Mouse (Mus musculus) layer of hippocampus, postnatal 36 days (tissue): ENCODE data around the gene Vmn1r228. TPM values are rescaled to one million over a fixed set of nuclear protein-coding genes. Genes with fewer than 3 reads are reported as not detected.

Experiments used
- DNase-seq, 2 experiments: peaks; one replicate each; pipeline ENCODE4 v3.0.0; 2022
- total RNA-seq, 2 experiments: library from RNA; stranded (reverse); gene quantifications; 2 replicates each; pipeline ENCODE4 v1.2.3; 2021

Vmn1r228 gene
- not detected for total RNA-seq

DNA sequence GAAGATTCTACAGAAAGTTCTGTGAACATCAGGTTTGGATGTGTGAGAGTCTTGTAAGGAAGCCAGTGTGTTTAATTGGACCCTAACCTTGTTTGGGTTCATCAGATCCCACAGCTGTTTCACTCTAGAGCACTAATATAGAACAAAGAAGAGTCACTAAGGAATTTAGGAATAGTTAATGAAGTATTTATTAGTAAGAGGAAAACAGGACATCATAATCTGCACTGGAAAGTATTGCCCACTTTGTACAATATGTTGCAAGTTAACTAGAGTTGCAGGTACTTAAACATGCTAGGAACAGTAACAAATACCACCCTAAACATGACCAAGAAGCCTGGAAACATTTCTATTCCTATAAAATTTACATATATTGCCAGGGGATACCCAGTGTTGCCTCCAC lies at the start of gene Vmn1r228:
Gene Vmn1r228, minus strand, starts transcription at position 101 of the 400 bp plus-strand sequence.
- DNase-seq = no peak

GRCm38 (mm10) chr17:20811255-20811654 lies 25.3 kb upstream of the Vmn1r228 start, which contains the start of gene Vmn1r229:
Gene Vmn1r229, plus strand, starts transcription at chr17:20811555.
- DNase-seq = no peak

GRCm38 (mm10) chr17:20729543-20729942 lies 56.4 kb downstream of the Vmn1r228 start, which contains the start of gene Vmn1r227:
Gene Vmn1r227, plus strand, starts transcription at chr17:20729843.
- DNase-seq = no peak

Other genes starting within 250 kb of the Vmn1r228 start
- not detected for gene Vmn2r109, start 221.4 kb downstream of the Vmn1r228 start, total RNA-seq
- gene Vmn2r110, start 189.7 kb downstream of the Vmn1r228 start, total RNA-seq = not detected
- gene Fpr-rs3, start 161.3 kb downstream of the Vmn1r228 start, total RNA-seq = not detected
- not detected for gene Vmn1r226, start 103.3 kb downstream of the Vmn1r228 start, total RNA-seq
- gene Vmn1r227, start 56.3 kb downstream of the Vmn1r228 start, total RNA-seq = not detected
- under 1 TPM; 0.05 to 0.12 TPM for gene Vmn1r229, start 25.4 kb upstream of the Vmn1r228 start, total RNA-seq
- gene Vmn1r230, start 54.3 kb upstream of the Vmn1r228 start, total RNA-seq = not detected
- not detected for gene Vmn1r231, start 118.9 kb upstream of the Vmn1r228 start, total RNA-seq
- not detected for gene Vmn1r232, start 133.6 kb upstream of the Vmn1r228 start, total RNA-seq
- 100 to 1,000 TPM; 561 to 579 TPM for gene Ppp2r1a, start 159.2 kb upstream of the Vmn1r228 start, total RNA-seq
- gene Vmn1r233, start 210.3 kb upstream of the Vmn1r228 start, total RNA-seq = not detected
- 10 to 100 TPM; 21.6 to 24.1 TPM for gene Zfp160, start 222.7 kb upstream of the Vmn1r228 start, total RNA-seq